ENCODE assay signal across 8 mouse cellular contexts in genomic region chr9:13652917-13653316, GRCm38 (mm10).
DNase-seq lines count a peak whose midpoint lies in the region; ATAC-seq lines count a peak whose summit lies in the region.

No protein-coding gene starts in this region.

- no peaks in the 10 kb centered on the region for H3K36me3 ChIP-seq in hindbrain, embryonic 16.5 days (ENCODE audit: control insufficient read depth, insufficient read depth, low read length)
- no peaks in the 10 kb centered on the region for H3K36me3 ChIP-seq in midbrain, embryonic 15.5 days (replicated peaks)

- no peaks in the 10 kb centered on the region for H3K9me3 ChIP-seq in hindbrain, embryonic 16.5 days (ENCODE audit: control insufficient read depth, low read length)
- H3K9me3 ChIP-seq in midbrain, embryonic 15.5 days, result no peaks in the 10 kb centered on the region

- peaks cover 10% of the 10 kb centered on the region for H3K4me1 ChIP-seq in hindbrain, embryonic 16.5 days (ENCODE audit: control insufficient read depth, insufficient read depth, low read depth, low read length)
- peaks cover 12% of the 10 kb centered on the region for H3K4me1 ChIP-seq in midbrain, embryonic 15.5 days

- WGBS in hindbrain, embryonic 16.5 days, result 23% methylated on average over 3 of the region's 3 CpGs
- WGBS in midbrain, embryonic 15.5 days, result 16% methylated on average over 3 of the region's 3 CpGs

- peak overlapping the region; percentile 19 for H3K4me2 ChIP-seq in hindbrain, embryonic 16.5 days (ENCODE audit: low read length)
- peak overlapping the region; percentile 28 for H3K4me2 ChIP-seq in midbrain, embryonic 15.5 days

- intact Hi-C loops in heart, postnatal 10 days (cut with DNase I), result loop anchor here (1.0 to 5.0 kb wide), 4 partner anchors 64 to 408 kb away; partner anchors contain the start of gene Jrkl
- intact Hi-C loops in heart, postnatal 36 days (cut with DNase I), result loop anchor here (1.0 to 5.0 kb wide), 5 partner anchors 63 to 422 kb away; no protein-coding TSS in a partner anchor

- no peak overlapping the region for H3K9ac ChIP-seq in hindbrain, embryonic 16.5 days (ENCODE audit: low read depth, low read length)
- H3K9ac ChIP-seq in midbrain, embryonic 15.5 days, result peak overlapping the region; percentile 21; the same call in 1 of the 2 replicates

- H3K27me3 ChIP-seq in hindbrain, embryonic 16.5 days (replicated peaks; ENCODE audit: control insufficient read depth, insufficient read depth, low read length), result no peaks in the 10 kb centered on the region
- no peaks in the 10 kb centered on the region for H3K27me3 ChIP-seq in midbrain, embryonic 15.5 days (replicated peaks)

- ATAC-seq in CD4-positive, CD25-positive, alpha-beta regulatory T cell, adult 4 months, result peak; percentile 70
- peak; percentile 87 for ATAC-seq in hindbrain, embryonic 16.5 days
- ATAC-seq in midbrain, embryonic 15.5 days (replicated peaks), result peak; percentile 92
- ATAC-seq in erythroid progenitor cell, adult 5-6 weeks (replicated peaks; ENCODE audit: low FRiP score, poor library complexity, severe bottlenecking), result no peak

- H3K27ac ChIP-seq in hindbrain, embryonic 16.5 days (ENCODE audit: low read depth, low read length), result peak overlapping the region; percentile 55
- peak overlapping the region; percentile 68 for H3K27ac ChIP-seq in midbrain, embryonic 15.5 days

- DNase-seq in heart, postnatal 10 days, result peak; percentile 35 to 57
- no peak for DNase-seq in heart, postnatal 36 days
- DNase-seq in c-Kit-positive CD71-positive TER-119-negative erythroid progenitor cells, embryonic 14.5 days (ENCODE audit: low read depth), result peak; percentile 8
- DNase-seq in thymus, postnatal 4 days, result no peak

- no peak overlapping the region for H3K4me3 ChIP-seq in hindbrain, embryonic 16.5 days (ENCODE audit: low read length)
- H3K4me3 ChIP-seq in midbrain, embryonic 15.5 days, result no peak overlapping the region

Comparison
In these comparisons a context has a peak if more than half of its experiments do, and no peak if none do; other contexts are left out.
1. DNase-seq: peak in heart, postnatal 10 days (2 of 2) and c-Kit-positive CD71-positive TER-119-negative erythroid progenitor cells, embryonic 14.5 days (single experiment); none in heart, postnatal 36 days (0 of 2) and thymus, postnatal 4 days (single experiment).